Mouse (Mus musculus) midbrain, embryonic 15.5 days (tissue): ENCODE results near the gene Afap1. TPM values are rescaled to one million over a fixed set of nuclear protein-coding genes. Genes with fewer than 3 reads are reported as not detected.

Experiments
- ATAC-seq: fragments of 200-750 bp; cut with Nextera tagmentation; replicated peaks from 2 replicates; pipeline ENCODE4 v1.8.0; 2017; ENCODE audit warnings: moderate TSS enrichment
- H3K27ac ChIP-seq: fragments of 300-500 bp; sonication (generic); 2 replicates; pipeline ENCODE4 v1.5.1; 2015; ENCODE audit warnings: mild to moderate bottlenecking, inconsistent platforms
- H3K27me3 ChIP-seq: fragments of 300-500 bp; sonication (generic); replicated peaks from 2 replicates; pipeline ENCODE4 v1.6.1; 2015; ENCODE audit warnings: inconsistent platforms
- H3K36me3 ChIP-seq: fragments of 300-500 bp; sonication (generic); replicated peaks from 2 replicates; pipeline ENCODE4 v1.6.1; 2015; ENCODE audit warnings: inconsistent platforms
- H3K4me1 ChIP-seq: fragments of 300-500 bp; sonication (generic); 2 replicates; pipeline ENCODE4 v1.6.1; 2015; ENCODE audit warnings: inconsistent platforms
- H3K4me2 ChIP-seq: fragments of 300-500 bp; sonication (generic); 2 replicates; pipeline ENCODE4 v1.6.1; 2015; ENCODE audit warnings: inconsistent platforms, mild to moderate bottlenecking, moderate library complexity
- H3K4me3 ChIP-seq: fragments of 300-500 bp; sonication (generic); 2 replicates; pipeline ENCODE4 v1.5.1; 2015; ENCODE audit warnings: mild to moderate bottlenecking, inconsistent platforms
- H3K9ac ChIP-seq: fragments of 300-500 bp; sonication (generic); 2 replicates; pipeline ENCODE4 v1.6.1; 2015; ENCODE audit warnings: mild to moderate bottlenecking, inconsistent platforms
- H3K9me3 ChIP-seq: fragments of 300-500 bp; sonication (generic); 2 replicates; pipeline ENCODE4 v1.6.1; 2016; ENCODE audit warnings: inconsistent platforms
- WGBS: fragments of 180-500 bp; shearing (Covaris S2); methylation state at CpG from one replicate; pipeline ENCODE4 v1.1.7; 2015; ENCODE audit warnings: mixed read lengths; 5-methylcytosine and 5-hydroxymethylcytosine counted together
- polyA plus RNA-seq: library from polyadenylated mRNA; unstranded; fragments of >200 nt; fragmentation: Nextera tagmentation; extraction: Ambion mirVana; gene quantifications from 2 replicates; pipeline ENCODE4 v1.2.1, GENCODE M21; 2015

Afap1 gene
- polyA plus RNA-seq, 1 experiment from 2014 or later: 76.9 TPM

GRCm38 (mm10) chr5:35920557-35920956, 27.4 kb downstream of the Afap1 start:
- H3K4me1 ChIP-seq: peaks cover 81% of the 10 kb centered on the region
- no peak for ATAC-seq
- no peaks in the 10 kb centered on the region for H3K9me3 ChIP-seq
- H3K27ac ChIP-seq: no peak overlapping the region
- H3K4me2 ChIP-seq: no peak overlapping the region
- H3K27me3 ChIP-seq: no peaks in the 10 kb centered on the region
- no peak overlapping the region for H3K4me3 ChIP-seq
- H3K36me3 ChIP-seq: no peaks in the 10 kb centered on the region
- no peak overlapping the region for H3K9ac ChIP-seq

DNA sequence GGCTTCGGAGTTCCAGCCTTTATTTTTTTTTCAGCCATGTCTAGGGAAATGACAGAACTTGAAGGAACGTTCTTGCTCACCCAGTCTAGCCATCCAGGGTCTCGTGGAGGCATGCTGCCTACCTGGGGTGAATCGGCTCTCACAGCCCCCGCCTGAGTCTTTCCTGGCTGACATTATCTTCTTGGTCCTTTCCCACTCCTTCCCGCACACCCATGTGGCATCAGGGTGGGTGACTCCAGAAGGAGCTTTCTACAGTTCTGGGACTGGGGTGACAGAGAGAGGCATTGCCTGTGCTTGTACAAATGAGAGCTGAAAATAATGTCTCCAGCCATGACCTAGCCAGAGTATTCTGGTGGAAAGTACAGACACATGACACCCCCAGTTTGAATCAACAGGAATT, 28.0 kb downstream of the Afap1 start:
- Histone ChIP-seq H3K36me3 (no peaks in the 10 kb centered on the region), H3K4me3 (no peak overlapping the region), H3K27me3 (no peaks in the 10 kb centered on the region), H3K27ac (no peak overlapping the region), H3K9me3 (no peaks in the 10 kb centered on the region), H3K9ac (no peak overlapping the region), H3K4me1 (peaks cover 81% of the 10 kb centered on the region), H3K4me2 (no peak overlapping the region)
- ATAC-seq: no peak
- WGBS: 84% methylated on average over 6 of the region's 6 CpGs

GRCm38 (mm10) chr5:35921595-35922254, 28.6 kb downstream of the Afap1 start:
- Histone ChIP-seq H3K4me3 (no peak overlapping the region), H3K27me3 (no peaks in the 10 kb centered on the region), H3K9me3 (no peaks in the 10 kb centered on the region), H3K4me1 (peaks cover 87% of the 10 kb centered on the region), H3K9ac (no peak overlapping the region), H3K36me3 (no peaks in the 10 kb centered on the region), H3K4me2 (no peak overlapping the region), H3K27ac (no peak overlapping the region)
- 50% methylated on average over 10 of the region's 10 CpGs for WGBS
- ATAC-seq: no peak

DNA sequence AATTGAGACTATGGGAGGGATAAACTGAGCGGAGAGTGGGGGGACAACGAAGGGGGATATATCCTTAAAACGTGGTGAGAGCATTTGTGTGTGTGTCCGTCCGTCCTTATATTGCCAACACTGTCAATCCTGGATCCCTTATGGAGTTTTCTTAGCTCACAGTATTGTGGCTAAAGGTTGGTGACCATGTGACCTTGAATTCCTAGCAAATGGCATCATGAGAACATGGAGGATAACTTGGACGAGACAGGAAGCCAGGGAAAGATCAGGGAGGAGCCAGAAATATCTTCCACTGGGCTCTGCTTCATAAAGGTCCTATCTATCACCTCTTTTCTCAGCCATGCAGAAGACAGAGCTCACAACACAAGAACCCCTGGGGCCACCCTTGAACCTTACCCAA, 30.3 kb downstream of the Afap1 start:
- WGBS: 90% methylated on average over 6 of the region's 6 CpGs
- Histone ChIP-seq H3K27me3 (no peaks in the 10 kb centered on the region), H3K4me3 (no peak overlapping the region), H3K36me3 (no peaks in the 10 kb centered on the region), H3K4me1 (peaks cover 88% of the 10 kb centered on the region), H3K9ac (no peak overlapping the region), H3K9me3 (no peaks in the 10 kb centered on the region), H3K4me2 (no peak overlapping the region), H3K27ac (no peak overlapping the region)
- no peak for ATAC-seq

GRCm38 (mm10) chr5:35925171-35925634, 32.1 kb downstream of the Afap1 start:
- H3K27me3 ChIP-seq: no peaks in the 10 kb centered on the region
- no peaks in the 10 kb centered on the region for H3K36me3 ChIP-seq
- H3K4me3 ChIP-seq: no peak overlapping the region
- no peak overlapping the region for H3K4me2 ChIP-seq
- WGBS: 38% methylated on average over 12 of the region's 12 CpGs
- H3K9ac ChIP-seq: no peak overlapping the region
- peak overlapping the region; percentile 25; the same call in 1 of the 2 replicates for H3K27ac ChIP-seq
- ATAC-seq: 0 out of 2 replicates have a peak, but pooled peaks have one; percentile 15
- peaks cover 70% of the 10 kb centered on the region for H3K4me1 ChIP-seq
- no peaks in the 10 kb centered on the region for H3K9me3 ChIP-seq

DNA sequence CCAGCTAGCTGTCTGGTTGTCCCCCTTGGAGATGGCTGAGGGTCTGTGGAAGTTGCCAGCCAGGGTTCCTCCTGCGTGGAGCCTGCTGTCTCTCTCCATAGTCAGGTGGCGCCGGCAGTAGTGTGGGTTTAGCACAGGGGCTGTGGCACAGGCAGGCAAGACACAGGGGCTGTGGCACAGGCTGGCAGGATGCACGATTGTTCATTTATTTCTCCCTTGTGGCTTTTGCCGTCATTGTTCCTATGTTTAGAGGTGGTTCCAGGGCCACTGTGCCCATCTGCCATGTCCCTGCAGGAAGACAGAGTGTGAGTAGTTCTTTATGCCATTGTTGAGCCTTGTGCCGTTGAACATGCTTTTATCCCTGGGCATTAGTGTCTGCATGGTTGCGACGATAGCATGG, 33.4 kb downstream of the Afap1 start:
- no peak overlapping the region for H3K9ac ChIP-seq
- peaks cover 61% of the 10 kb centered on the region for H3K4me1 ChIP-seq
- 59% methylated on average over 8 of the region's 8 CpGs for WGBS
- no peak for ATAC-seq
- H3K4me3 ChIP-seq: no peak overlapping the region
- H3K27me3 ChIP-seq: no peaks in the 10 kb centered on the region
- H3K27ac ChIP-seq: no peak overlapping the region
- H3K4me2 ChIP-seq: no peak overlapping the region
- no peaks in the 10 kb centered on the region for H3K9me3 ChIP-seq
- H3K36me3 ChIP-seq: no peaks in the 10 kb centered on the region

DNA sequence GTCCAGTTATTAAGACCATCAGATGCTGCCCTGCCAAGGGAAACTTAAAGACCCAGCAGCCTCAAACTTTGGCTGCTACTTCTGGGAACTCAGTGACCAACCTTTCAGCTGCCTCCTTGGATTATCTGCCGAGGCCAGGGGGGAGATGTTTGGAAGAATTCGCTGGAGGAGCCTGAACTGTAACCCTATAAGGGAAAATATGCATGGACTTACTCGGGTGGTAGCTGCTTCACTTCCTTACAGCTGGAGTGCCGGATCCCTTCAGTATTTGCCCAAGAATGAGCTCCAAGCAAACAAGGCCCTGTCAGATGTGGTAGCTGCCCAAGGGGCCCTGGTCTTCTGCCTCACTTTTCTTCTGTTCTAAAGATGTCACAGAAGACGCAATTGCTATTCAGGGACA, 38.2 kb downstream of the Afap1 start:
- peaks cover 3% of the 10 kb centered on the region; the same call in 1 of the 2 replicates for H3K36me3 ChIP-seq
- no peak overlapping the region for H3K4me3 ChIP-seq
- 69% methylated on average over 5 of the region's 5 CpGs for WGBS
- no peak overlapping the region for H3K9ac ChIP-seq
- H3K4me1 ChIP-seq: peaks cover 41% of the 10 kb centered on the region
- H3K9me3 ChIP-seq: no peaks in the 10 kb centered on the region
- no peak overlapping the region for H3K27ac ChIP-seq
- H3K27me3 ChIP-seq: no peaks in the 10 kb centered on the region
- no peak for ATAC-seq
- H3K4me2 ChIP-seq: no peak overlapping the region

DNA sequence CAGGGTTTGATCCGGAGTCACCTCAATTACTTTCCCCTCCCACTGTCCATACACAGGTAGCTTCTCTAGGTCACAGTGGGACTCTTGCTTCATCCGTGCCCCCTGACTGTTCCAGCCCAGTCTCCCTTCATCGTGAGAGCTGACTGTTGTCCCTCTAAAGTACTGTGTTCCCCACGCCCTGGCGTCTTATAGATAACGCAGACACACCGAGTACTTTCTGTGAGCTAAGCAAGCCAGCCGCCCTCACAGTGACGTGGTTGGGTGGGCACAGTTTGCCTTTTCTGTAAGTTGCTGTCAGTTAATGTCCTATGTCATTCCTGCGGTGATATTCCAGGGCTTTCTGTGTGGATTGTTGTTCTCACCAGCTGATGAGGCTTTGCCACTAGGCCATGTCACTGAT, 39.9 kb downstream of the Afap1 start:
- Histone ChIP-seq H3K9ac (no peak overlapping the region), H3K36me3 (peaks cover 7% of the 10 kb centered on the region; the same call in 1 of the 2 replicates), H3K9me3 (no peaks in the 10 kb centered on the region), H3K4me2 (no peak overlapping the region), H3K4me3 (no peak overlapping the region), H3K27ac (no peak overlapping the region), H3K27me3 (no peaks in the 10 kb centered on the region), H3K4me1 (peaks cover 25% of the 10 kb centered on the region)
- ATAC-seq: no peak
- 72% methylated on average over 10 of the region's 10 CpGs for WGBS

DNA sequence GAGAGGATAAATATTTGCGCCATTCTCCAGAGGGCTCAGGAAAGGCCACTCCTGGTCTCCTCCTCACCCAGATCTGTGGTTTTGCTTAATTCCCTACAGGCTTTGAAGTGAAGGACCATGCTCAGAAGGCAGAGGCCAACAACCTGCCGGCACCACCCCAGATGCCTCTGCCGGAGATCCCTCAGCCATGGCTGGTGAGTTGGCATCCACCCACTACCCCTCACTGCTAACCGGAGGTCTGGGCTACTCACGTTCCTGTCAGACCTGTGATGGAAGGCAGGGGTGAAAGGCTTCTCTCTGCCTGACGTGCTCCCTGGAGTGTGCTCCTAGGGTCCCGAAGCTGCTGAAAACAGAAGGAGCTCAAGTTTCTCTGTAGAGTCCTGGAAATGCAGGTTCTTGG, 42.8 kb downstream of the Afap1 start:
- H3K9me3 ChIP-seq: no peaks in the 10 kb centered on the region
- H3K36me3 ChIP-seq: peaks cover 7% of the 10 kb centered on the region; the same call in 1 of the 2 replicates
- no peak overlapping the region for H3K4me3 ChIP-seq
- no peaks in the 10 kb centered on the region for H3K27me3 ChIP-seq
- WGBS: 84% methylated on average over 7 of the region's 7 CpGs
- no peak overlapping the region for H3K4me2 ChIP-seq
- no peak overlapping the region for H3K9ac ChIP-seq
- H3K4me1 ChIP-seq: peaks cover 34% of the 10 kb centered on the region
- no peak overlapping the region for H3K27ac ChIP-seq
- ATAC-seq: no peak

GRCm38 (mm10) chr5:35938249-35939223, 45.4 kb downstream of the Afap1 start:
- no peaks in the 10 kb centered on the region for H3K27me3 ChIP-seq
- peaks cover 23% of the 10 kb centered on the region for H3K4me1 ChIP-seq
- no peak overlapping the region for H3K4me3 ChIP-seq
- peak overlapping the region; percentile 43; the same call in 1 of the 2 replicates for H3K27ac ChIP-seq
- WGBS: 64% methylated on average over 10 of the region's 10 CpGs
- peaks cover 7% of the 10 kb centered on the region; the same call in 1 of the 2 replicates for H3K36me3 ChIP-seq
- no peaks in the 10 kb centered on the region for H3K9me3 ChIP-seq
- no peak overlapping the region for H3K9ac ChIP-seq
- no peak overlapping the region for H3K4me2 ChIP-seq
- ATAC-seq: no peak

GRCm38 (mm10) chr5:35939958-35940357, 46.8 kb downstream of the Afap1 start:
- Histone ChIP-seq H3K4me1 (peaks cover 15% of the 10 kb centered on the region), H3K9me3 (no peaks in the 10 kb centered on the region), H3K36me3 (peaks cover 7% of the 10 kb centered on the region; the same call in 1 of the 2 replicates), H3K9ac (no peak overlapping the region), H3K27ac (no peak overlapping the region), H3K4me2 (no peak overlapping the region), H3K27me3 (no peaks in the 10 kb centered on the region), H3K4me3 (no peak overlapping the region)
- 87% methylated on average over 6 of the region's 6 CpGs for WGBS
- ATAC-seq: no peak

DNA sequence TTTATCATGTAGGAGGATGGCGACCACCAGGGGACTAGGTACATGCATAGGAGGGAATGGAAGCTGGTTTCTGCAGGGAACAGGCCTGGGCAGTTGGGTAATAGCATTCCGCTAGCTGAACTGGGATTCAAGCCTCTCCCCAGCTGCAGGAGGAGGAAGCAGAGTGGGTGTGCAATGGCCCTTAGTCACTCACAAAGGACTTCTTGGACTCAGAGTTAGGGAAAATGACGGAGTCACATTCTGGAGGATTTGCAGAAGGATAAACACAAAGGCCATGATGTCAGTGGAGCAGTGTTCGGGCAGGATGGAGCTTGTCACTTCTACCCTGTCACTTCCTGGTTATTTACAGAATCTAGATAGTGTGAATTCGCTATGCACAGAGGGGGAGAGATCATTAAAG, 50.4 kb downstream of the Afap1 start:
- Histone ChIP-seq H3K27me3 (no peaks in the 10 kb centered on the region), H3K36me3 (peaks cover 12% of the 10 kb centered on the region), H3K9me3 (no peaks in the 10 kb centered on the region), H3K4me3 (no peak overlapping the region), H3K4me2 (no peak overlapping the region), H3K4me1 (peaks cover 9% of the 10 kb centered on the region), H3K9ac (no peak overlapping the region), H3K27ac (no peak overlapping the region)
- 81% methylated on average over 5 of the region's 5 CpGs for WGBS
- no peak for ATAC-seq
